Mouse (Mus musculus): ENCODE data around the gene Rnft2. TPM values are rescaled to one million over a fixed set of nuclear protein-coding genes. Genes with fewer than 3 reads are reported as not detected.

Rnft2 gene
- polyA plus RNA-seq, 1 experiment from 2014 or later, result 4.3 TPM

DNA sequence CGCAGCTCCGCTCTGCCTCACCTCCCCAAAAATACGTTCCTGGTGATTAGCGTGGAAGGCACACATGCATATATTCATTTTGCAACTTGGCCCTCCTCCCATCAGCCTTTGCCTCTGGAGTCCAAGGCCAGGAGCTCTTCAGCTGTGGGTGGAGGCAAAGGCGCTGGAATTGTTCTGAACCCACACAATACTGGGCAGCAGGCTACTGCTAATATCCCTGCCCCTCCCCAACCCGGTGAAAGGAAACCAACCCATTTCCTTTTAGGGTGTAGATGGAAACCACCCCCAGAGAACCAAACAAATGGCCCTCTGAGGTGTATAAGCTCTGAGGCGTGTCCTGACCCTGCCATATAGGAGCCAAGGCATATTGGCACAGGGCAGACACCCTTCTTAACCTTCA is 28.5 kb upstream of the Rnft2 start:
- H3K9me3 ChIP-seq (ENCODE audit: control insufficient read depth, low read length), result no peaks in the 10 kb centered on the region
- no peak overlapping the region for H3K27ac ChIP-seq (ENCODE audit: low read depth, low read length)
- no peak for ATAC-seq (ENCODE audit: insufficient read depth, low FRiP score, low TSS enrichment)
- no peak overlapping the region for H3K4me2 ChIP-seq (ENCODE audit: low read depth)
- no peaks in the 10 kb centered on the region for H3K36me3 ChIP-seq (ENCODE audit: control insufficient read depth, insufficient read depth, low read length)
- 0 out of 2 replicates have a peak, but pooled peaks cover 2% of the 10 kb centered on the region for H3K27me3 ChIP-seq (ENCODE audit: control insufficient read depth, insufficient read depth, low read length)
- no peak overlapping the region for H3K9ac ChIP-seq (ENCODE audit: low read length)
- DNase-seq (ENCODE audit: low spot score), result no peak
- H3K4me1 ChIP-seq (ENCODE audit: control insufficient read depth, insufficient read depth, low read length), result 0 out of 2 replicates have a peak, but pooled peaks cover 3% of the 10 kb centered on the region
- no peak overlapping the region for H3K4me3 ChIP-seq (ENCODE audit: low read depth, low read length)
- WGBS, result 61% methylated on average over 7 of the region's 7 CpGs

DNA sequence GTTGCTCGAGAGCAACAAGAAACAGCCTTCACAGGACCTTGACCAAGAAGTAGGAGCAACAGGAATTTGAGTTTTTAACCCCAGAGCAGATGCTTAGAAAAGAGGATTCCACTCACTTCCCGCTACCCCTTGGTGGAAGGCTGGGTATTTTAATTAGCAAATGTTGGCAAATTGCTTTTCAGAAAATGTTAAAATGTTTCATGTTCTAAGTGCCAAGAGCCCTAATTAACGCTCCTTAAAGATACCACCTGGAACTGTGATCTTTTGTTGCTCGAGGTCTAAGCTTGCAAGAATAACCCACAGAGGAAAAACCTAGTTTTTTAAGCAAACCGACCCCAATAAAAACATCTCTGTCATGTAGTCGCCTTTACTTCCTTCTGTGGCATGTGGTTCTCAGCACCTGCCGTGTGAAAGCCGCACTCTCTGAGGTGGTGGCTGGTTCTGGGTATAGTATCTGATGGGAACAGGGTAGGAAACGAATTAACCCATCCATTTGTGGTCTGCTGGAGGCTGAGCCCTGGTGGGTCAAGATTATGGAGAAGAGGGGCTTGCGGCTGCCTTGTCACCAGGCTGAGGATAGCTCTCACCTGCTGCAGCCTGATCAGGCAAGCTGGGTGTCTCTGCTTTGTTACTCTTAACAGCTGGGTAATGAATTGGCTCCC is 26.7 kb upstream of the Rnft2 start:
- no peak overlapping the region for H3K9ac ChIP-seq (ENCODE audit: low read length)
- DNase-seq (ENCODE audit: low spot score), result no peak
- H3K36me3 ChIP-seq (ENCODE audit: control insufficient read depth, insufficient read depth, low read length), result no peaks in the 10 kb centered on the region
- 0 out of 2 replicates have a peak, but pooled peaks cover 3% of the 10 kb centered on the region for H3K4me1 ChIP-seq (ENCODE audit: control insufficient read depth, insufficient read depth, low read length)
- ATAC-seq (ENCODE audit: insufficient read depth, low FRiP score, low TSS enrichment), result no peak
- no peak overlapping the region for H3K4me2 ChIP-seq (ENCODE audit: low read depth)
- no peak overlapping the region for H3K27ac ChIP-seq (ENCODE audit: low read depth, low read length)
- no peaks in the 10 kb centered on the region for H3K9me3 ChIP-seq (ENCODE audit: control insufficient read depth, low read length)
- 0 out of 2 replicates have a peak, but pooled peaks cover 2% of the 10 kb centered on the region for H3K27me3 ChIP-seq (ENCODE audit: control insufficient read depth, insufficient read depth, low read length)
- WGBS, result 67% methylated on average over 10 of the region's 10 CpGs
- H3K4me3 ChIP-seq (ENCODE audit: low read depth, low read length), result no peak overlapping the region

DNA sequence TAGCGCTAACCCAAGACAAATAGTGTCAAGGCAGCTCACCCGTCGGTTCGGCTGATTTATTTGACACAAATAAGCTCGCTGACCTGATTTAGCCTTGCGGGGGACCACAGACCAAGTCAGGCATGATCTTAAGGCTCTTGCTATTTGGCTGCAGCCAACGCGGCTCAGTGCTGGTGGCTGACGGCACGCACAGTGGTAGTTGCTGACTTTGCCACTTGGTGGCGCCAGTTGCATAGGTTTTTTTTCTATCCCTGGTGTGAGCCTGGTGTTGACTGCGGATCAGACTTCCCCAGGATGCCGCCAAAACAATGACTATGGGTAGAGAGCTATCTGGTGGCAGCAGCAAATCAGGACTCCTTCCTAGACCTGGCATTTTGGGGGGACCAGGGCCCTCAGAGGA is 24.1 kb upstream of the Rnft2 start:
- Histone ChIP-seq H3K9me3 (ENCODE audit: control insufficient read depth, low read length) (no peaks in the 10 kb centered on the region), H3K27me3 (ENCODE audit: control insufficient read depth, insufficient read depth, low read length) (0 out of 2 replicates have a peak, but pooled peaks cover 2% of the 10 kb centered on the region), H3K9ac (ENCODE audit: low read length) (no peak overlapping the region), H3K4me2 (ENCODE audit: low read depth) (0 out of 2 replicates have a peak overlapping the region, but pooled peaks have one; percentile 21), H3K4me1 (ENCODE audit: control insufficient read depth, insufficient read depth, low read length) (no peaks in the 10 kb centered on the region), H3K27ac (ENCODE audit: low read depth, low read length) (no peak overlapping the region), H3K36me3 (ENCODE audit: control insufficient read depth, insufficient read depth, low read length) (no peaks in the 10 kb centered on the region), H3K4me3 (ENCODE audit: low read depth, low read length) (no peak overlapping the region)
- DNase-seq (ENCODE audit: low spot score) (peak; percentile 91), ATAC-seq (ENCODE audit: insufficient read depth, low FRiP score, low TSS enrichment) (peak; percentile 31; the same call in 1 of the 2 replicates)
- WGBS, result 1% methylated on average over 13 of the region's 13 CpGs

DNA sequence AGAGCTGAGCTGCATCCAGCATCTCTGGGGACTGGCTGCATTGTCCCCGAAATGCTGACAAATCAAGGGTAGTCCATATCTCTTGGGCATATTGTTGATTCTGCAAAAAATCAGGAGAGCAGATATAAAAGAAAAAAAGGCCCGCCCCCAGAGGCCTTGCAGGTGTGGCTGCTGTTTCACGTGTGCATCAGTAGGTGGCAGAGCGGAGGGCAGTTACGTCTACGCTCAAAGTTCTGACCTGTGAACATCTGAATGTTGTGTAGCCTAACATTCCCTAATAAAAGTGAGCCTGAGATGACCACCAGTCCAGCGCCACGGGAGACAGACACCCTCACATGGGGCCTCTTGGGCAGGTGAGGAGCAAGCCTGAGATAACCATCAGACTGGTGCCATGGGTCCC is 21.4 kb upstream of the Rnft2 start:
- ATAC-seq (ENCODE audit: insufficient read depth, low FRiP score, low TSS enrichment), result no peak
- 49% methylated on average over 8 of the region's 8 CpGs for WGBS

DNA sequence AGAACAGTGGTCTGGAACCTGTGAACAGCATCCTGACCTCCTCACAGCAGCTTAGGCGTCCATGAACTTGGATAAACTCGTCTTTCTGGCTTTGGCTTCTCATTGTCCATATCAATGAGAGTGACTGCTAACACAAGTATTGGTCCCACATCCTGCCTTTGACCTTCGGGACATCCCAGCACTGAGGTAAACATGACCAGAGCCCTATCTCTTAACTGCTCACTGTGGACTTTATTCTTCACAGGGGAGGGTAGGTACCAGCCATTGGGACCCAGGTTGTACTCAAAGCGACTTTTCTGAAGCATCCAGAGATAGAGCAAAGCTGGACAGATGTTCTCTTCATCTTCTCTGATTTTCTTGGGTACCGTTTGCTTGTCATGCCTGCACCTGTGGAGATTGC is 20.4 kb upstream of the Rnft2 start:
- Histone ChIP-seq H3K27me3 (ENCODE audit: control insufficient read depth, insufficient read depth, low read length) (no peaks in the 10 kb centered on the region), H3K36me3 (ENCODE audit: control insufficient read depth, insufficient read depth, low read length) (peaks cover 6% of the 10 kb centered on the region), H3K4me1 (ENCODE audit: control insufficient read depth, insufficient read depth, low read length) (no peaks in the 10 kb centered on the region), H3K9ac (ENCODE audit: low read length) (no peak overlapping the region), H3K9me3 (ENCODE audit: control insufficient read depth, low read length) (no peaks in the 10 kb centered on the region), H3K4me2 (ENCODE audit: low read depth) (no peak overlapping the region), H3K4me3 (ENCODE audit: low read depth, low read length) (no peak overlapping the region), H3K27ac (ENCODE audit: low read depth, low read length) (no peak overlapping the region)
- DNase-seq (ENCODE audit: low spot score) (no peak), ATAC-seq (ENCODE audit: insufficient read depth, low FRiP score, low TSS enrichment) (no peak)
- 86% methylated on average over 5 of the region's 5 CpGs for WGBS

More for the DNA sequence above, 21.4 kb upstream of the Rnft2 start:
- Histone ChIP-seq H3K36me3 (ENCODE audit: control insufficient read depth, insufficient read depth, low read length) (peaks cover 6% of the 10 kb centered on the region), H3K9ac (ENCODE audit: low read length) (no peak overlapping the region), H3K4me1 (ENCODE audit: control insufficient read depth, insufficient read depth, low read length) (no peaks in the 10 kb centered on the region), H3K27me3 (ENCODE audit: control insufficient read depth, insufficient read depth, low read length) (no peaks in the 10 kb centered on the region), H3K4me2 (ENCODE audit: low read depth) (no peak overlapping the region), H3K4me3 (ENCODE audit: low read depth, low read length) (no peak overlapping the region), H3K9me3 (ENCODE audit: control insufficient read depth, low read length) (no peaks in the 10 kb centered on the region), H3K27ac (ENCODE audit: low read depth, low read length) (no peak overlapping the region)
- DNase-seq (ENCODE audit: low spot score), result no peak

DNA sequence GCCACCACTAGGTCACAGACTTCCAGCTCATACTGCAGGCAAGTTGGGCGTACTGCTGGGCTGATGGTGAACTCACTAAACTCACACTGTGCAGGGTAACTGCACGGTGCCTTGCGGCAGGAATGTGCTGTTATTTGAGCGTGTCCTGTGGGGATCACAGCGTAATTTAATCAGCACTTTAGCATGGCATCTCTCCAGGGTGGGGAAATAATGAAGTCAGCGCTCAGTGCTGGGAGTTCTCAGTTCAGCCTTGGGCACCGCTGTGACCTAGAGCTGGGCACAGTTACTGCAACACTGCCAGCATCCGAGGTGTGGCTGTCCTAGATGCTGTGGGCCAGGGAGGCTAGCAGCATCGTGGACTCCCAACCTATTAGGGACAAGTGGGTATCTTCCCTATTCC is 19.4 kb upstream of the Rnft2 start:
- no peaks in the 10 kb centered on the region for H3K9me3 ChIP-seq (ENCODE audit: control insufficient read depth, low read length)
- no peak overlapping the region for H3K27ac ChIP-seq (ENCODE audit: low read depth, low read length)
- H3K9ac ChIP-seq (ENCODE audit: low read length), result no peak overlapping the region
- no peaks in the 10 kb centered on the region for H3K27me3 ChIP-seq (ENCODE audit: control insufficient read depth, insufficient read depth, low read length)
- H3K4me3 ChIP-seq (ENCODE audit: low read depth, low read length), result no peak overlapping the region
- no peak for ATAC-seq (ENCODE audit: insufficient read depth, low FRiP score, low TSS enrichment)
- no peak for DNase-seq (ENCODE audit: low spot score)
- no peaks in the 10 kb centered on the region for H3K4me1 ChIP-seq (ENCODE audit: control insufficient read depth, insufficient read depth, low read length)
- 83% methylated on average over 9 of the region's 9 CpGs for WGBS
- no peak overlapping the region for H3K4me2 ChIP-seq (ENCODE audit: low read depth)
- H3K36me3 ChIP-seq (ENCODE audit: control insufficient read depth, insufficient read depth, low read length), result peaks cover 11% of the 10 kb centered on the region

DNA sequence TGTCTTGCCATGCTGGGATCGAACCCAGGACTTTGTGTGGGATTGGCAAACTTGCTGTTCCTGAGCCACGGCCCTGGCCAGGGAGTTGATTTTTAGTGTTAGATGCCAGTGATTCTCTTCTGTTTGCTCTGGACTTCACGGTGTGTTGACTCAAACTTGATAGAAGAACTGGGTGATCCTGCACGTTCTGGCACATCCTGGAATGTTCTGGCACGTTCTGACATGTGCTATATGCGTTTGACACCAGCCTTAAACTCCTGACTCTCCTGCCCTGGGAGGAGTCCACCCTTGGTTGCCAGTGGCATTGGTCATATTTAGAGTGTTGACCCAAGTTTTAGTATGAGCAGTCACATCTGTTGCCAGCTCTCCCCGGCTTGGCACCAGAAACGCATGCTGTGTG is 17.5 kb upstream of the Rnft2 start:
- DNase-seq (ENCODE audit: low spot score) (no peak), ATAC-seq (ENCODE audit: insufficient read depth, low FRiP score, low TSS enrichment) (no peak)
- Histone ChIP-seq H3K27me3 (ENCODE audit: control insufficient read depth, insufficient read depth, low read length) (no peaks in the 10 kb centered on the region), H3K9ac (ENCODE audit: low read length) (no peak overlapping the region), H3K4me2 (ENCODE audit: low read depth) (no peak overlapping the region), H3K4me1 (ENCODE audit: control insufficient read depth, insufficient read depth, low read length) (no peaks in the 10 kb centered on the region), H3K4me3 (ENCODE audit: low read depth, low read length) (no peak overlapping the region), H3K9me3 (ENCODE audit: control insufficient read depth, low read length) (no peaks in the 10 kb centered on the region), H3K27ac (ENCODE audit: low read depth, low read length) (no peak overlapping the region), H3K36me3 (ENCODE audit: control insufficient read depth, insufficient read depth, low read length) (peaks cover 20% of the 10 kb centered on the region)
- 93% methylated on average over 8 of the region's 8 CpGs for WGBS

DNA sequence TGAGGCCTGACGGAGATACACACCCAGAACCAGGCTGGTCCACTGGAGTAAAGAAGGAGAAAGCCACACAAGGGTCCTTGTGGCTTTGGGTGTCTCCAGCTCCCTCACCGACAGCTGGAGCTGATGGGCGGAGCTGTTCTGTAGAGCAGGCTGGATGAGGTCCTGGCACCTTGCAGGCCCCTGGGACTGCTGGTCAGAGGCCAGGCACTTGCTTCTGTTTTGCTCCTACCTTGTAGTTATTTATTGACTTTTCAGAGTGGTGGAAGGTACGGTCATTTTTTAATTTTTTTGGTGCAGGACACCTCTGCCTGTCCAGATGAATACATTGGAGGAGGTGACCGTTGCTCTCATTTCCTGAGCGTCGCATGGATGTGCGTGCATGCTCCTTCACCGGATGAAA is 16.3 kb upstream of the Rnft2 start:
- Histone ChIP-seq H3K4me3 (ENCODE audit: low read depth, low read length) (no peak overlapping the region), H3K27me3 (ENCODE audit: control insufficient read depth, insufficient read depth, low read length) (no peaks in the 10 kb centered on the region), H3K9me3 (ENCODE audit: control insufficient read depth, low read length) (no peaks in the 10 kb centered on the region), H3K9ac (ENCODE audit: low read length) (no peak overlapping the region), H3K27ac (ENCODE audit: low read depth, low read length) (no peak overlapping the region), H3K4me2 (ENCODE audit: low read depth) (no peak overlapping the region), H3K4me1 (ENCODE audit: control insufficient read depth, insufficient read depth, low read length) (no peaks in the 10 kb centered on the region), H3K36me3 (ENCODE audit: control insufficient read depth, insufficient read depth, low read length) (peaks cover 22% of the 10 kb centered on the region)
- DNase-seq (ENCODE audit: low spot score) (no peak), ATAC-seq (ENCODE audit: insufficient read depth, low FRiP score, low TSS enrichment) (no peak)
- WGBS, result 93% methylated on average over 9 of the region's 9 CpGs

DNA sequence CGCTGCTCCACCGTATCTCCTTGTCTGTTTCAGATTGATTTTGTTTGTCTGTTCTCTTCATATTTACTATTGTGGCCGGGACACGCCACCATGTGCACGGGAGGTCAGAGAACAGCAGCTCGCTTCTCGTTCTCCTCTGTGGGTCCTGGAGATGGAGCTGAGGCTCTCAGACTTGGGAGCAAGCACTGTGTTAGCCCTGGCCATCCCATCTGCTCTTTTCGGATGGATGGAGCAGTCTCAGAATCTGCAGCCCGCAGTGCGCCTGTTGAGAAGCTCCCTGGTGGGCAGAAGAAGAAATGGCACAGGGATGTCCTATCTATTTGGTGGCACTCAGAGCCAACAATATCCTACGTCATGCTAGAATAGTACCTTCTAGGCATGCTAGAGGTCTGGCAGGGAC is 15.7 kb upstream of the Rnft2 start:
- ATAC-seq (ENCODE audit: insufficient read depth, low FRiP score, low TSS enrichment) (no peak), DNase-seq (ENCODE audit: low spot score) (no peak)
- no peak overlapping the region for H3K4me2 ChIP-seq (ENCODE audit: low read depth)
- H3K4me3 ChIP-seq (ENCODE audit: low read depth, low read length), result no peak overlapping the region
- no peaks in the 10 kb centered on the region for H3K27me3 ChIP-seq (ENCODE audit: control insufficient read depth, insufficient read depth, low read length)
- H3K9ac ChIP-seq (ENCODE audit: low read length), result no peak overlapping the region
- no peaks in the 10 kb centered on the region for H3K4me1 ChIP-seq (ENCODE audit: control insufficient read depth, insufficient read depth, low read length)
- H3K36me3 ChIP-seq (ENCODE audit: control insufficient read depth, insufficient read depth, low read length), result peaks cover 22% of the 10 kb centered on the region
- no peak overlapping the region for H3K27ac ChIP-seq (ENCODE audit: low read depth, low read length)
- H3K9me3 ChIP-seq (ENCODE audit: control insufficient read depth, low read length), result no peaks in the 10 kb centered on the region
- WGBS, result 94% methylated on average over 11 of the region's 11 CpGs

Measured in neural tube, embryonic 11.5 days (tissue).